Mouse (Mus musculus) heart, embryonic 16.5 days (tissue): Measurements from ENCODE around the gene Med28. TPM values are rescaled to one million over a fixed set of nuclear protein-coding genes. Genes with fewer than 3 reads are reported as not detected.

Experiments
- ATAC-seq: fragments of 200-750 bp; cut with Nextera tagmentation; replicated peaks from 2 replicates; pipeline ENCODE4 v1.8.0; 2017; ENCODE audit warnings: moderate number of reproducible peaks; ENCODE audit not compliant: insufficient read depth, low FRiP score; ENCODE audit errors: extremely low read depth
- H3K27ac ChIP-seq: fragments of 300-500 bp; sonication (generic); 2 replicates; pipeline ENCODE4 v1.5.1; 2014; ENCODE audit warnings: mild to moderate bottlenecking, low read length, control low read depth, moderate library complexity
- H3K27me3 ChIP-seq: fragments of 300-500 bp; sonication (generic); 2 replicates; pipeline ENCODE4 v1.6.1; 2014; ENCODE audit warnings: low read length, mixed read lengths; ENCODE audit not compliant: control insufficient read depth, insufficient read depth
- H3K36me3 ChIP-seq: fragments of 300-500 bp; sonication (generic); 2 replicates; pipeline ENCODE4 v1.6.1; 2014; ENCODE audit not compliant: control insufficient read depth, insufficient read depth
- H3K4me1 ChIP-seq: fragments of 300-500 bp; sonication (generic); 2 replicates; pipeline ENCODE4 v1.6.1; 2014; ENCODE audit warnings: low read length, mixed read lengths; ENCODE audit not compliant: control insufficient read depth, insufficient read depth
- H3K4me2 ChIP-seq: fragments of 300-500 bp; sonication (generic); 2 replicates; pipeline ENCODE4 v1.6.1; 2014; ENCODE audit warnings: low read depth, mild to moderate bottlenecking, control low read depth, low read length
- H3K4me3 ChIP-seq: fragments of 300-500 bp; sonication (generic); 2 replicates; pipeline ENCODE4 v1.5.1; 2014; ENCODE audit warnings: mild to moderate bottlenecking, control low read depth, low read length
- H3K9ac ChIP-seq: fragments of 300-500 bp; sonication (generic); 2 replicates; pipeline ENCODE4 v1.6.1; 2014; ENCODE audit warnings: low read length, control low read depth
- H3K9me3 ChIP-seq: fragments of 300-500 bp; sonication (generic); replicated peaks from 2 replicates; pipeline ENCODE4 v1.6.1; 2016; ENCODE audit warnings: low read length; ENCODE audit not compliant: control insufficient read depth
- WGBS: fragments of 180-500 bp; shearing (Covaris S2); extraction: QIAGEN DNeasy Blood & Tissue Kit; methylation state at CpG from one replicate; pipeline ENCODE4 v1.1.7; 2014; 5-methylcytosine and 5-hydroxymethylcytosine counted together
- polyA plus RNA-seq: library from polyadenylated mRNA; unstranded; fragments of >200 nt; fragmentation: Nextera tagmentation; extraction: Ambion mirVana; gene quantifications from 2 replicates; pipeline ENCODE4 v1.2.1, GENCODE M21; 2015

Gene Med28
- polyA plus RNA-seq, 1 experiment from 2014 or later, result 170 TPM

DNA sequence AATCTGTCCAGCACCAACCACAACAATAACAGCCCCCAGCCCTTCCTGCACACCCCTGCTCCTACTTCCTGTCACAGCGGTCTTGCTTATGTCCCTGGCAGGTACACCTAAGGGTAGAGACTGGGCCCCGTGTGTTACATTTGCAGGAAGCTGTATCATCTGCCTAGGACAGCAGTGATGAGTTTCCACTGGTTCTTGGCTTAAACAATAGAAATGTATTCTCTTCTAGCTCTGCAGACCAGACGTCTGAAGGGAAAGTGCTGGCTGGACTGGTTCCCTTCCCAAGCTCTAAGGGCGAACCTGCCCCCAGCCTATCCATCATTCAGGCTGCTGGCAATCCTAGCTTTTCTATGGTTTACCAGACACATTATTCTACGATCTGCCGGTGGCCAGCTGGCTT is 44.0 kb downstream of the Med28 start:
- no peaks in the 10 kb centered on the region for H3K4me1 ChIP-seq
- H3K27me3 ChIP-seq, result no peaks in the 10 kb centered on the region
- WGBS, result 40% methylated on average over 6 of the region's 6 CpGs

DNA sequence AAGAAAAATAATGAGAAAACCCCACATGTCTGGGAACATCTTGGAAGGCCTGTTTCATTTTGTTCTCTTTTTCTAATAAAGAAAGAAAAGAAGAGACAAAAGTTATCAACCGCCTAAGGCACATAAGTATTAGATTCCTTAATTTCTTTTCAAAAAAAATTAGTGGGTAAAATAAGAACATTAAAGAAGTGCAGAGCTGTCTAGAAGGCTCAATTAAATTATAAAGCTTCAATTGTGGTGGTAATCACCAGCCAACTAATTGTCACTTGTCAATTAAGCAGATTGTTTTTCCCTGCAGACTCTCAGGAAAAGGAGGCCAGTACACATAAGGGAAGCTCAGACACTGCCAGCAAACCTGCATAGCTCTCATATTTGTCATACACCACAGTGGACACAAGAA is 45.8 kb downstream of the Med28 start:
- Histone ChIP-seq H3K4me1 (no peaks in the 10 kb centered on the region), H3K9ac (no peak overlapping the region), H3K4me3 (no peak overlapping the region), H3K9me3 (no peaks in the 10 kb centered on the region; the same call in 1 of the 2 replicates), H3K36me3 (no peaks in the 10 kb centered on the region), H3K4me2 (no peak overlapping the region), H3K27me3 (no peaks in the 10 kb centered on the region), H3K27ac (no peak overlapping the region)
- WGBS, result 82% methylated on average over 1 of the region's 1 CpGs
- ATAC-seq, result no peak

More for the DNA sequence above, 44.0 kb downstream of the Med28 start:
- H3K9me3 ChIP-seq, result no peaks in the 10 kb centered on the region; the same call in 1 of the 2 replicates
- no peaks in the 10 kb centered on the region for H3K36me3 ChIP-seq
- H3K9ac ChIP-seq, result no peak overlapping the region
- no peak for ATAC-seq
- no peak overlapping the region for H3K4me2 ChIP-seq
- no peak overlapping the region for H3K27ac ChIP-seq
- H3K4me3 ChIP-seq, result no peak overlapping the region

DNA sequence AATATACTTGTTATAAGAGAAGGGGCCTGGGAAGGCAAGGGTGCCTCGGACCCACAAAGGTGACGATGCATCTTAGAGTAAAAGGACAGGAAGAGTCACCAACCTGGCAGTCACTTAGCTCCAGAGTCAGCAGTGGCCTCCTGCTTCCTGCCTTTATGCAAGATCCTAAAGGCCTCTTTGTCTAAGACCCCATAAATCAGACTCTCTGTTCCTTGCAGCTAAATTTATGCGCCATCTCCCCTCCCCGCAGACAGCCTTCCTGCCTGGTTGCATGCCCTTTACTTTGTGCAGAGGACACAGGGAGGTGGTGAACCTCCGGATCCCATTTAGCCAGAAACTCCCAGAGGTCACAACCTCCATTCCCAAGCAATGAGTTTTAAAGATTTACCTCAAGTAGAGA is 52.8 kb downstream of the Med28 start:
- H3K9me3 ChIP-seq, result no peaks in the 10 kb centered on the region; the same call in 1 of the 2 replicates
- H3K9ac ChIP-seq, result no peak overlapping the region
- no peak overlapping the region for H3K27ac ChIP-seq
- whole genome bisulfite sequencing, result 72% methylated on average over 5 of the region's 5 CpGs
- no peak overlapping the region for H3K4me2 ChIP-seq
- no peak for ATAC-seq
- H3K36me3 ChIP-seq, result no peaks in the 10 kb centered on the region
- H3K4me1 ChIP-seq, result no peaks in the 10 kb centered on the region
- no peaks in the 10 kb centered on the region for H3K27me3 ChIP-seq
- no peak overlapping the region for H3K4me3 ChIP-seq

DNA sequence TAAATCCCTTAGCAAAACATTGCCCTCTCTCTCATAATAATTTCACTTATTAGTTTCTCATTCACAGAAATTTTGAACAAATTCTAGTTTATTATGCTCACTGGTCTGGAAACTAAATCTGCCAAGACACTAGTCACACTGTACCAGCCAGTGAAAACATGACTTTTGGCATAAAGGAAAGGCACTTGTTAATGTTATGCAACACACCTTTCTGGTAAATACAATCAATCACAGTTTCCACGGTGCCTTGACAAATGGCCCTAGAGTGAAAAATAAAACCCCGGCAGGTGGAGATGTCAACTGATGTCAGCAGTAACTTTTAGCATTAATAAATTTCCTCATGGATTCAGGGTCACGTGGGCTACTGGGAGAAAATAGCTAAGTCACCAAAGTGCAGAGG is 56.7 kb downstream of the Med28 start:
- Histone ChIP-seq H3K27ac (no peak overlapping the region), H3K4me2 (no peak overlapping the region), H3K9ac (no peak overlapping the region), H3K9me3 (no peaks in the 10 kb centered on the region; the same call in 1 of the 2 replicates), H3K36me3 (no peaks in the 10 kb centered on the region), H3K4me1 (no peaks in the 10 kb centered on the region), H3K27me3 (no peaks in the 10 kb centered on the region), H3K4me3 (no peak overlapping the region)
- WGBS, result 65% methylated on average over 3 of the region's 3 CpGs
- ATAC-seq, result no peak

DNA sequence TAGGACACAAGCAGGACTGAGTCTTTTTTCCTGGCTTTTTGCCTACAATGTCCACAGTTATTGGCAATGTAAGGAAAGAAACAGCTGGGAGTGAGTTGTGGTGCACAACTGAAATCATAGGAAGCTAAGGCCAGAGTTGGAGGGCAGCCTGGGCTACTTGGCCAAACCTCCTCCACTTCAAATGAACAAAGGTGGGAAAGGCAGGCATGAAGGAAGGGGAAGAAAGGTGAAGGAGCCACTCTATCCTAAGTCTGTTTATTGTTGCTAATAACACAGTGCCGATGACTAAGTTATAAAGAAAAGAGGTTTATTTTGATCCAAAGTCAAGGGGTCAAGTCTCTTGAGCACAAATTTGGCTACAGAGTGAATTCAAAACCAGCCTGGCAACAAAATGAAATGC is 57.3 kb downstream of the Med28 start:
- H3K9me3 ChIP-seq, result no peaks in the 10 kb centered on the region; the same call in 1 of the 2 replicates
- H3K4me2 ChIP-seq, result no peak overlapping the region
- H3K9ac ChIP-seq, result no peak overlapping the region
- H3K36me3 ChIP-seq, result no peaks in the 10 kb centered on the region
- no peak overlapping the region for H3K4me3 ChIP-seq
- WGBS, result 59% methylated on average over 1 of the region's 1 CpGs
- no peak overlapping the region for H3K27ac ChIP-seq
- ATAC-seq, result no peak
- H3K27me3 ChIP-seq, result no peaks in the 10 kb centered on the region
- no peaks in the 10 kb centered on the region for H3K4me1 ChIP-seq

Other genes starting within 250 kb of the Med28 start
- 112 and 113 TPM in 2 replicates for gene Qdpr, start 70.0 kb upstream of the Med28 start, polyA plus RNA-seq
- gene Clrn2, start 66.5 kb upstream of the Med28 start, polyA plus RNA-seq, result not detected in 2 replicates
- gene Lap3, start 26.9 kb upstream of the Med28 start, polyA plus RNA-seq, result 66.7 and 76.4 TPM in 2 replicates
- gene Fam184b, start 119.4 kb downstream of the Med28 start, polyA plus RNA-seq, result 0.12 and 0.25 TPM in 2 replicates
- gene Ncapg, start 149.7 kb downstream of the Med28 start, polyA plus RNA-seq, result 31.2 and 34.2 TPM in 2 replicates